Mouse (Mus musculus) kidney, embryonic 15.5 days (tissue): ENCODE data around the gene Wnt11. TPM values are rescaled to one million over a fixed set of nuclear protein-coding genes. Genes with fewer than 3 reads are reported as not detected.

ENCODE experiments used
- ATAC-seq: fragments of 200-750 bp; cut with Nextera tagmentation; replicated peaks from 2 replicates; pipeline ENCODE4 v1.8.0; 2017; ENCODE audit warnings: moderate TSS enrichment; ENCODE audit not compliant: low FRiP score
- H3K27ac ChIP-seq: fragments of 300-500 bp; sonication (generic); 2 replicates; pipeline ENCODE4 v1.5.1; 2015; ENCODE audit warnings: mild to moderate bottlenecking, inconsistent platforms
- H3K27me3 ChIP-seq: fragments of 300-500 bp; sonication (generic); 2 replicates; pipeline ENCODE4 v1.6.1; 2015; ENCODE audit warnings: inconsistent platforms
- H3K36me3 ChIP-seq: fragments of 300-500 bp; sonication (generic); 2 replicates; pipeline ENCODE4 v1.6.1; 2015; ENCODE audit warnings: inconsistent platforms
- H3K4me1 ChIP-seq: fragments of 300-500 bp; sonication (generic); 2 replicates; pipeline ENCODE4 v1.6.1; 2015; ENCODE audit warnings: inconsistent platforms
- H3K4me2 ChIP-seq: fragments of 300-500 bp; sonication (generic); 2 replicates; pipeline ENCODE4 v1.6.1; 2015; ENCODE audit warnings: moderate library complexity, mild to moderate bottlenecking, inconsistent platforms
- H3K4me3 ChIP-seq: fragments of 300-500 bp; sonication (generic); replicated peaks from 2 replicates; pipeline ENCODE4 v1.5.1; 2015; ENCODE audit warnings: mild to moderate bottlenecking, inconsistent platforms
- H3K9ac ChIP-seq: fragments of 300-500 bp; sonication (generic); 2 replicates; pipeline ENCODE4 v1.6.1; 2015; ENCODE audit warnings: mild to moderate bottlenecking, inconsistent platforms
- H3K9me3 ChIP-seq: fragments of 300-500 bp; sonication (generic); replicated peaks from 2 replicates; pipeline ENCODE4 v1.6.1; 2016; ENCODE audit warnings: inconsistent platforms
- WGBS: fragments of 180-500 bp; shearing (Covaris S2); methylation state at CpG from one replicate; pipeline ENCODE4 v1.1.7; 2015; ENCODE audit warnings: mixed read lengths; 5-methylcytosine and 5-hydroxymethylcytosine counted together
- polyA plus RNA-seq: library from polyadenylated mRNA; unstranded; fragments of >200 nt; fragmentation: Nextera tagmentation; extraction: Ambion mirVana; gene quantifications from 2 replicates; pipeline ENCODE4 v1.2.1, GENCODE M21; 2015

Wnt11 gene
- polyA plus RNA-seq, 1 experiment from 2014 or later = 35.5 TPM

DNA sequence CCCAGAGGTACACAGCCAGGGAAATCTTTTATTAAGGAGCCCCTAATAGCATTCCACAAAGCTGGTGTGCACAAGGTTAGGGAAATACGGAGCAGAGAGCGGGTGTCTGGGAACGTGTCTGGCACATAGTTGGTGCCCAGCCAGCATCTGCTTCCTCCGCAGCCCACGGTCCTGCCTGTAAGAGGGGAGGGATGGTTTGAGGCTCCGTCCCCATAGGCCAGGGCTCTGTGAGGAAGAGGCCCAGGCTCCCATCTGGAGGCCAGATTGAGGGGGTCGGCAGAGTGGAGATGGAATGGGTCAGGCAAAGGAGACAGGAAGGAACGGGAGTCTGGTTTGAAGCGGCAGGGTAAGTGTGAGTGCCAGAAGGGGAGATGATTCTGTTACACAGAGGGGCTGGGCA lies 16.3 kb downstream of the Wnt11 start:
- Histone ChIP-seq H3K9ac (no peak overlapping the region), H3K9me3 (no peaks in the 10 kb centered on the region), H3K4me2 (0 out of 2 replicates have a peak overlapping the region, but pooled peaks have one; percentile 7), H3K4me3 (no peak overlapping the region), H3K36me3 (peaks cover 27% of the 10 kb centered on the region), H3K27me3 (0 out of 2 replicates have a peak, but pooled peaks cover 5% of the 10 kb centered on the region), H3K4me1 (peaks cover 31% of the 10 kb centered on the region), H3K27ac (peak overlapping the region; percentile 56)
- 44% methylated on average over 9 of the region's 9 CpGs for WGBS
- peak; percentile 47; the same call in 1 of the 2 replicates for ATAC-seq

DNA sequence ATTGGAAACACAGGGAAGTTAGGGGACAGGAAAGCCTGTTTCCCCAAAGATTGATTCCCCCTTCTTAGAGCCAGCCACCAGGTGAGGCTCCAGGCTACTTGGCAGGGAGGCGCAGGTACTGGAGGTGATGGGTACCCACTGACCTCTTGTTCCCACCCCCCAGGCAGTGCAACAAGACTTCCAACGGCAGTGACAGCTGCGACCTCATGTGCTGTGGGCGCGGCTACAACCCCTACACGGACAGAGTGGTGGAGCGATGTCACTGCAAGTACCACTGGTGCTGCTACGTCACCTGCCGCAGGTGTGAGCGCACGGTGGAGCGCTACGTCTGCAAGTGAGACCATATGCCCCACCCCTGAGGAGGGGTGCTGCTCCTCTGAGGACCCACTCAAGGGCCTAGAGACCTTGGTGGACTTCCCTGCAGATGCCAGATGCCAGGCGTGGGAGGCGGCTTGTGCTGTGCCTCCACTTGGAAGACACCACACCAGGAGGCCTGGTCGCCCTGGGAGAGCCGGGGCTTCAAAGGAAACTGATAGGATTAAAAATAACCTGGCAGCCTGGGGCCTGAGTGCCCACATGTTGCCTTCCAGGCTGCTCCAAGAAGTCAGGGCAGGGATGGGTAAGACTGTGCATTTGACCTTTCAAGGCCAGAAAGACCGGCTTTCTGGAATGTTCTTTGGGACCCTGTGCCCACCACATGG lies 18.2 kb downstream of the Wnt11 start:
- Histone ChIP-seq H3K4me1 (peaks cover 38% of the 10 kb centered on the region), H3K4me2 (no peak overlapping the region), H3K9me3 (no peaks in the 10 kb centered on the region), H3K36me3 (peaks cover 25% of the 10 kb centered on the region), H3K9ac (no peak overlapping the region), H3K4me3 (no peak overlapping the region), H3K27me3 (no peaks in the 10 kb centered on the region), H3K27ac (no peak overlapping the region)
- WGBS = 81% methylated on average over 18 of the region's 18 CpGs
- ATAC-seq = no peak

DNA sequence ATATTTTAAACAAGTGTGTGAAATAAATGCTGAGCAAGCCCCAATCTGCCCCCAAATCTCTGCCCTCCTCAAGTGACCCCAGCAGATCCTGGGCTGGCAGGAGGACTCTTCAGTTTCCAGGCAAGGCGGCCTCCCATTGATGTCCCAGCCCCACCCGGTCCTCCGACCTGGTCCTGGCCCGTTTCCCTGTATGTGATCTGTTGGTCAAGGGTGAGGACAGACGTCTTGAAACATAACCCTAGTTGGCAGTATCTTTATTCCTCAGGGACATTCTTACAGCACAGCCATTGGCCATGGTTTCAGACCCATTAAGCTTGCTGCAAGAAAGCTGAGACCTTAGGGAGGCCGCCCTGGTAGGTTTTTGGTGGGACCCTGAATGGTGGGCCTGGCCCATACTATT lies 18.9 kb downstream of the Wnt11 start:
- no peak for ATAC-seq

DNA sequence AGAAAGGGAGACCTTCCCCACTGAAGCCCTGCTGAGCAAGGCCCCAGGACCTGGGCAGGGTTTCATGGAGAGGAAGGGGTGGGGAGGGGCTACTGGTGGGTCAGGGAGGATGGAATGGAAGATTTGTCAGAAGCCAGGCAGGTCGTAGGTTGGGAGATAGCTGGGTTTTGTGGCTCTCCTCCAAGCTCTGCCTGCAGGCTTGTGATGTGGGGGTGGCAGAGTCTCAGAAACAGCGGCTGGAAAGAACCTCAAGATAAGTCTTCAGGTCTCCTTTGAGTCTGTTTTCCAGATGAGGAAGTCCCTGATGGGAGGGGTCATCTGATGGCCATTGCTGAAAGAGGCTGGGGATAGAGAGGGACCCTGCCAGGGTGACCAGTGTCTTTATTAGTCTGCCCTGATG lies 20.5 kb downstream of the Wnt11 start:
- 54% methylated on average over 2 of the region's 2 CpGs for WGBS
- Histone ChIP-seq H3K4me1 (peaks cover 28% of the 10 kb centered on the region), H3K4me2 (no peak overlapping the region), H3K4me3 (no peak overlapping the region), H3K27ac (no peak overlapping the region), H3K9me3 (no peaks in the 10 kb centered on the region), H3K36me3 (peaks cover 10% of the 10 kb centered on the region; the same call in 1 of the 2 replicates), H3K27me3 (no peaks in the 10 kb centered on the region), H3K9ac (no peak overlapping the region)
- ATAC-seq = no peak

More for the DNA sequence above, 18.9 kb downstream of the Wnt11 start:
- no peaks in the 10 kb centered on the region for H3K9me3 ChIP-seq
- H3K4me3 ChIP-seq = no peak overlapping the region
- H3K4me2 ChIP-seq = no peak overlapping the region
- no peak overlapping the region for H3K27ac ChIP-seq
- no peaks in the 10 kb centered on the region for H3K27me3 ChIP-seq
- no peak overlapping the region for H3K9ac ChIP-seq
- H3K4me1 ChIP-seq = peaks cover 35% of the 10 kb centered on the region
- 80% methylated on average over 6 of the region's 6 CpGs for WGBS
- peaks cover 22% of the 10 kb centered on the region for H3K36me3 ChIP-seq

DNA sequence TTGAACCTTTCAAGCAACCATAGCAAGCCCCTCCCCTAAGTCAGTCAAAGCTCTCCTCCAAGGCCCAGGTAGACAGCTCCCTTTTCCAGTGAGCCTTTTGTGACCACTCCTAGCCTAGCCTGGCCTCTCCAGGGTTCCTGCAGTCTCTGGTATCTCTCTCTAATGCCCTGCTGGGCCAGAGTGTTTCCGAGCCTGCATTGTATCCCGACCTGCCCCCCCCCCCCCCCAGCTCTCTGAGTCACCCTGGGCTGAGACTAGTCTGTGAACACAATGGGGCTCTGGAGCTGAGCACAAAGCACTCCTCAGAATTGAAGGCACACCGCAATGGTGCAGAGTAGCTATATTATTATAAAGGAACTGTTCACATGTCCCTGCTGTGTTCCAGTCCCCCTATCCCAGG lies 21.2 kb downstream of the Wnt11 start:
- no peak overlapping the region for H3K9ac ChIP-seq
- peaks cover 27% of the 10 kb centered on the region for H3K4me1 ChIP-seq
- no peak overlapping the region for H3K4me3 ChIP-seq
- H3K27ac ChIP-seq = no peak overlapping the region
- WGBS = 63% methylated on average over 3 of the region's 3 CpGs
- H3K36me3 ChIP-seq = peaks cover 7% of the 10 kb centered on the region; the same call in 1 of the 2 replicates
- H3K27me3 ChIP-seq = no peaks in the 10 kb centered on the region
- no peak for ATAC-seq
- H3K4me2 ChIP-seq = no peak overlapping the region
- H3K9me3 ChIP-seq = no peaks in the 10 kb centered on the region

DNA sequence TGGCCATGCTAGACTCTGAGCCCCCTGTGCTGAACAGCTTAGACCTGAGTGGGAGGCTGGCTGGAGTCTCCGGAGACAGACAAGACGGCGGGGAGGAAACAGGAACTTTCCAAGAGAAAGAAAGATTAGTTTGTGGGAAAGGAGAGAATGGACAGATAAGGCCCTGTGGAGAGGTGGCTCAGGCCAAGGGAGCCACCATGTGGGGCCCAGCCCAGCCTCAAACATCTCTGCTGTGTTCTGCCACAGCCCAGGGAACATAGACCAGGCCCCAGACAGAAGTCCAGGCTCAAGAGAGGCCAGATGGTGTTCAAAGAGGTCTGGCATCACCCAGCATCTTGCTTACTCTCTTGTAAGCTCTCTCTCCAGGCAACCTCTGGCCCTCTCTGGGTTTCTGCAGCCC lies 22.2 kb downstream of the Wnt11 start:
- 0 out of 2 replicates have a peak overlapping the region, but pooled peaks have one; percentile 3 for H3K9ac ChIP-seq
- peaks cover 7% of the 10 kb centered on the region; the same call in 1 of the 2 replicates for H3K36me3 ChIP-seq
- H3K27me3 ChIP-seq = no peaks in the 10 kb centered on the region
- 33% methylated on average over 3 of the region's 3 CpGs for whole genome bisulfite sequencing
- no peak overlapping the region for H3K4me2 ChIP-seq
- no peak for ATAC-seq
- peaks cover 27% of the 10 kb centered on the region for H3K4me1 ChIP-seq
- no peak overlapping the region for H3K4me3 ChIP-seq
- no peaks in the 10 kb centered on the region for H3K9me3 ChIP-seq
- no peak overlapping the region for H3K27ac ChIP-seq

DNA sequence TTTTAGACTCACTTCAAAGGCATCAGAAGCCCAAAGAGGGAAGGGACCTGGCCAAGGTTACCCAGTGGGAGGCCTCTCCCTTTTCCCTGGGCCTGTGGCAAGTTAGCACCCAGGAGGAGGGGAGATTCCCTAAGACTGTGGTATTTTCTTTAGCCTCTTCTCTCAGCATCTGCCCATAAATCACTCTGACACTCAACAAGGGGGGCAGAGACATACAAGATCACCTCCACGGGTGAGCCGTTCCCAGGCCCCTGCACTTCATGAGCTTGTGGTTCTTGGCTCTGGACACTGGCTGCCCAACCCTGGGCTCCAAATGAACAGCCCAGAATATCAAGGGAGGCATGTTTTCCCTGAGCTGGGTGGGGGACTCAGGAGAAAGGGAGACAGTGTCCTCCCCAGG lies 26.1 kb downstream of the Wnt11 start:
- ATAC-seq = peak; percentile 67
- H3K4me3 ChIP-seq = no peak overlapping the region
- no peak overlapping the region for H3K9ac ChIP-seq

DNA sequence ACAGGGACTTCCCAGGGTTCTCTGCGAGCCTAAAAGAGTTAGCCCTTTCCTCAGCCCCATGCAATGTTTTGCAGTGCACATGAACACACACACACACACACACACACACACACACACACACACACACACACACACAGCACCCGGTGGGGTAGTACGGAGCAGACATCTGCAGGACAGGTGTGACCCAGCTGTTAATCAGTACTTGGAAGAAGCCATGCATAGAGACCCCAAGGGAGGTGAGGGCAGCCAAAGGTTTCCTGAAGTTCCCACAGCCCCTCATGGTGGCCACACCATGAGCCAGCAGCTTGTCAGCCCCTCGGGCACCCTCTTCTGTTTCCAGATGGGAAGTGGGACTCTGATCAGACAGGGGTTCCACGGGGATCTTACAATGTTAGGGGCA lies 28.1 kb downstream of the Wnt11 start:
- Histone ChIP-seq H3K4me2 (no peak overlapping the region), H3K9me3 (no peaks in the 10 kb centered on the region), H3K36me3 (no peaks in the 10 kb centered on the region), H3K27me3 (no peaks in the 10 kb centered on the region), H3K9ac (no peak overlapping the region), H3K4me1 (peaks cover 51% of the 10 kb centered on the region), H3K4me3 (no peak overlapping the region), H3K27ac (no peak overlapping the region)
- WGBS = 65% methylated on average over 5 of the region's 5 CpGs
- ATAC-seq = no peak

More for the DNA sequence above, 26.1 kb downstream of the Wnt11 start:
- H3K4me2 ChIP-seq = no peak overlapping the region
- no peak overlapping the region for H3K27ac ChIP-seq
- H3K27me3 ChIP-seq = no peaks in the 10 kb centered on the region
- no peaks in the 10 kb centered on the region for H3K36me3 ChIP-seq
- H3K9me3 ChIP-seq = no peaks in the 10 kb centered on the region
- H3K4me1 ChIP-seq = peaks cover 43% of the 10 kb centered on the region
- 24% methylated on average over 2 of the region's 2 CpGs for WGBS

DNA sequence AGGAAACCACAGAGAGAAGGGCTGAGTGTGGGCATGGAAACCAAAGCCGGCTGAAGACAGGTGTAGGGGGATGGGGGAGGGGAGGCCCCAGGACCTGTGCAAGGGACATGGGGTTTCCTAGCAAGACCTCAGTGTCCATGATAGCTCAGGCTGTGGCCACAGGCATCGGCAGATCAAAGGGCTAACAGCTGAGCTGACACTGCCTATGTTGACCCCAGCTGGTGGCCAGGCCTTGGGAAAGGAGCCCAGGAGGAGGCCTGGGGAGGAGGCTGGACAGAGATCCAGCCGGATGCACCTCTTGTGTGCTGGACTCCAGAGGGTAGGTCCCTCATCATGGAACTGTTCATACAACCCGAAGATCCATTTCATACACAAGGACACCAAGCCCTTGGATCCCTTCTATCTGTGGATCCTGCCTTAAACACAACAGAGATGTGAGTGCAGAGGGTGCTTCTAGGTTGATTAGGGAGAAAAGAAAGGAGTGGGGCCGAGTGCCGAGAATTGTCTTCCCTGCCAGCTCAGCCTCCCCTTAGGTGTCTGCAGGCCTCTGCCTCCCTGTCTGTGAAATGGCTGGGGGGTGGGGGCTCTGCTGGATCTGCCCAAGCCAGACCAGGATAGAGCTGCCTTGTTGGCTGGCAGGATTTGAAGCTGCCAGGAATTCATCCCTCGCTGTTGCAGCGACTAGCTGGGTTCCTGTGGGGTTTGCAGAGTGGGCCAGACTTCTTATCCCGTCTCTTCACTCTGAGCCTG lies 29.2 kb downstream of the Wnt11 start:
- ATAC-seq = no peak
- 57% methylated on average over 9 of the region's 9 CpGs for WGBS

DNA sequence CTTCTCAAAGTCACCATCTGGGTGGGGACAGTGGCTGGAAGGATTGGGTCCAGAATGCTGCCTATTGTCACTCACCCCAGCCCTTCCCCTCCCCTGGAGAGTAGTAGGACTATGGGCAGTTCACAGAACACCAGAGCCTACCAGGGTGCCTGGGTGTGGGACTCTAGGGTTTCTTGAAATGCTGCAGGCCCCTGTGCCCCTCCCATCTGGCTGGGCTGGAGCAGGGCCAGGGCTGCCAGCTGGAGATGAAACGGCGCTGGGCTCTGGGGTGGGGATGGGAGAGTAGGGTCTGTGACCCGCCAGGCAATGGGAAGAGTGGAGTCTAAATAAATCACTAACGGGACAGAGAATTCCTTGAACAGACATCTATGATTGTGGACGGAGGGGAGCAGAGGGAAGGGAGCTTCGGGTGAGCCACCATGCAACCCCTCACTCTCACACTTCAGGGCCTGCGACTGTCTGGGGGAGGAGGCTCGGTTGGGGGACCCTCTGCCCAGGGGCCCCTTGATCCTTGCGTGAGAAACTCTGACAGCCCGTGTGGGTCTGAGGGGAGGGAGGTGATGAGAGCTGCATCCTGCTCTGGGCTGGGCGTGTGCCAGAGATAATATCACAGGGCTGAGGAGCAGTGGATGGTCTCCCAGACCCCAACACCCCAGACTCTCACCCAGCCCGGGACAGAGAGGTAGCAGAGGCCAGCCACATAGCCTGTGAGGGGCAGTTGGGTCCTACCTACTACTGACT lies 32.3 kb downstream of the Wnt11 start:
- peaks cover 14% of the 10 kb centered on the region; the same call in 1 of the 2 replicates for H3K27me3 ChIP-seq
- no peaks in the 10 kb centered on the region for H3K36me3 ChIP-seq
- 12% methylated on average over 12 of the region's 12 CpGs for WGBS
- peaks cover 55% of the 10 kb centered on the region for H3K4me1 ChIP-seq
- no peak overlapping the region for H3K9ac ChIP-seq
- no peak overlapping the region for H3K27ac ChIP-seq
- peak overlapping the region; percentile 15; the same call in 1 of the 2 replicates for H3K4me2 ChIP-seq
- ATAC-seq = peak; percentile 35
- H3K4me3 ChIP-seq = no peak overlapping the region
- no peaks in the 10 kb centered on the region for H3K9me3 ChIP-seq

More for the DNA sequence above, 29.2 kb downstream of the Wnt11 start:
- Histone ChIP-seq H3K9me3 (no peaks in the 10 kb centered on the region), H3K27me3 (no peaks in the 10 kb centered on the region), H3K9ac (no peak overlapping the region), H3K4me1 (peaks cover 63% of the 10 kb centered on the region), H3K36me3 (no peaks in the 10 kb centered on the region), H3K4me2 (no peak overlapping the region), H3K27ac (no peak overlapping the region), H3K4me3 (no peak overlapping the region)

DNA sequence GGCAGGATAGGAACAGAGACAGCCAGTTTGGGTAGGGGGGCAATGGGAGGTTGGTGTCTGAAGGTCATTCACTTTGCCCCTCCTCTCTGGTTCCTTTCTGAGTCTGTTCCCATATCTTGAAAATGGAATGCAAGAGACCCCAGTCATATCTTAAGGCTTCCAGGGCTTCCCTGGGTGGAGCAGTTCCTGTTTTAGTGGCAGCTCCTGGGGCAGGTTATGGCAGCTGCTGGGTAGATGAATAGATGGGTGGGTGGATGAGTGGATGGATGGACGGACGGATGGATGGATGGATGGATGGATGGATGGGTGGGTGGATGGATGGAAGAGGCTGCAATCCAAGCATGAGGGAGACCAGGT lies 32.9 kb downstream of the Wnt11 start:
- no peaks in the 10 kb centered on the region for H3K9me3 ChIP-seq
- no peak overlapping the region for H3K9ac ChIP-seq
- no peaks in the 10 kb centered on the region for H3K36me3 ChIP-seq
- H3K27ac ChIP-seq = no peak overlapping the region
- 84% methylated on average over 2 of the region's 2 CpGs for WGBS
- H3K4me2 ChIP-seq = no peak overlapping the region
- no peak for ATAC-seq
- H3K4me3 ChIP-seq = no peak overlapping the region
- peaks cover 54% of the 10 kb centered on the region for H3K4me1 ChIP-seq
- H3K27me3 ChIP-seq = peaks cover 19% of the 10 kb centered on the region; the same call in 1 of the 2 replicates

DNA sequence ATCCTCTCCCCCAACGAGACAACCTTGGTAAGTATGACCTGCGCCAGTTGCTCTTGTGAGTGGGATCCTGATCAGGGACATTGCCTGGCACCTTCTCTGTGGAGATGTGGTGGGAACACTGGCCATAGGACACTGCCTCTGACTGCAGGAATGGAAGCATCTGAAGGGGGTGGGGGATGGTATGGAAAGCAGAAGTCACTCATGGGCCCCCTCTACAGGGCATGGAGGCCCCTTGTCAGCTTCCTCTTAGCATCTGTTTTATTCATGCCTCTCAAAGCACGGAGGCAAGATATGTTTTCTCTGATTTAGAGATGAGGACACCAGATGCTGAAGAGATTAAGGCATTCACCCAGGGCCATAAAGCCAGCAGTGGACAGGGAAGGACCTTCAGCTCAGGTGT lies 34.2 kb downstream of the Wnt11 start:
- Histone ChIP-seq H3K4me1 (peaks cover 43% of the 10 kb centered on the region), H3K4me2 (no peak overlapping the region), H3K9me3 (no peaks in the 10 kb centered on the region), H3K36me3 (no peaks in the 10 kb centered on the region), H3K4me3 (no peak overlapping the region), H3K27ac (no peak overlapping the region), H3K9ac (no peak overlapping the region), H3K27me3 (peaks cover 24% of the 10 kb centered on the region; the same call in 1 of the 2 replicates)
- 61% methylated on average over 3 of the region's 3 CpGs for WGBS
- ATAC-seq = no peak
